Mouse (Mus musculus): ENCODE measurements around the gene Ccdc71l. TPM values are rescaled to one million over a fixed set of nuclear protein-coding genes. Genes with fewer than 3 reads are reported as not detected.
A peak's percentile ranks its signal among the peaks of the same experiment; 100 is the strongest.

The Ccdc71l gene
- polyA plus RNA-seq (2015; fragmentation: Nextera tagmentation; extraction: Ambion mirVana), result 4.9 and 5.5 TPM in 2 replicates

- Histone ChIP-seq H3K9me3 (replicated peaks) (no peaks in the 10 kb centered on the region), H3K4me3 (replicated peaks) (peak within 1 kb of the TSS; percentile 89), H3K27ac (replicated peaks) (peak within 1 kb of the TSS; percentile 99), H3K4me2 (peak within 1 kb of the TSS; percentile 80), H3K4me1 (replicated peaks) (peaks cover 22% of the 10 kb centered on the region), H3K27me3 (peaks cover 11% of the 10 kb centered on the region; the same call in 1 of the 2 replicates), H3K36me3 (replicated peaks) (peaks cover 11% of the 10 kb centered on the region; the same call in 1 of the 2 replicates), H3K9ac (peak within 1 kb of the TSS; percentile 90)
- peak; percentile 79 for ATAC-seq (ENCODE audit: insufficient read depth)
- WGBS (ENCODE audit: insufficient replicate concordance), result under 1% methylated on average over 77 of the region's 78 CpGs
Observed at GRCm38 (mm10) chr12:32378528-32379295, at the start of gene Ccdc71l. TSS of gene Ccdc71l (plus strand) at chr12:32378704.

GRCm38 (mm10) chr12:32339078-32339477, 39.4 kb upstream of the Ccdc71l start:
- Histone ChIP-seq H3K9ac (no peak overlapping the region), H3K27me3 (no peaks in the 10 kb centered on the region; the same call in 1 of the 2 replicates), H3K4me3 (replicated peaks) (no peak overlapping the region), H3K4me2 (no peak overlapping the region), H3K36me3 (replicated peaks) (no peaks in the 10 kb centered on the region), H3K27ac (replicated peaks) (no peak overlapping the region), H3K9me3 (replicated peaks) (no peaks in the 10 kb centered on the region), H3K4me1 (replicated peaks) (peaks cover 4% of the 10 kb centered on the region; the same call in 1 of the 2 replicates)
- 61% methylated on average over 1 of the region's 1 CpGs for WGBS (ENCODE audit: insufficient replicate concordance)
- ATAC-seq (ENCODE audit: insufficient read depth), result no peak

GRCm38 (mm10) chr12:32343487-32343886, 35.0 kb upstream of the Ccdc71l start:
- WGBS (ENCODE audit: insufficient replicate concordance), result 81% methylated on average over 1 of the region's 1 CpGs
- H3K9ac ChIP-seq, result no peak overlapping the region
- no peak overlapping the region for H3K4me2 ChIP-seq
- H3K27me3 ChIP-seq, result no peaks in the 10 kb centered on the region
- H3K36me3 ChIP-seq (replicated peaks), result no peaks in the 10 kb centered on the region
- H3K4me1 ChIP-seq (replicated peaks), result peaks cover 12% of the 10 kb centered on the region
- no peak for ATAC-seq (ENCODE audit: insufficient read depth)
- no peak overlapping the region for H3K27ac ChIP-seq (replicated peaks)
- H3K9me3 ChIP-seq (replicated peaks), result no peaks in the 10 kb centered on the region
- H3K4me3 ChIP-seq (replicated peaks), result no peak overlapping the region

- WGBS (ENCODE audit: insufficient replicate concordance), result 87% methylated on average over 4 of the region's 4 CpGs
- Histone ChIP-seq H3K4me1 (replicated peaks) (peaks cover 18% of the 10 kb centered on the region), H3K9me3 (replicated peaks) (no peaks in the 10 kb centered on the region), H3K9ac (no peak overlapping the region), H3K27ac (replicated peaks) (no peak overlapping the region), H3K36me3 (replicated peaks) (no peaks in the 10 kb centered on the region), H3K4me2 (no peak overlapping the region), H3K4me3 (replicated peaks) (no peak overlapping the region), H3K27me3 (no peaks in the 10 kb centered on the region)
- no peak for ATAC-seq (ENCODE audit: insufficient read depth)
Observed at GRCm38 (mm10) chr12:32346121-32346520, 32.4 kb upstream of the Ccdc71l start.

- Histone ChIP-seq H3K27me3 (no peaks in the 10 kb centered on the region), H3K4me1 (replicated peaks) (peaks cover 36% of the 10 kb centered on the region), H3K9me3 (replicated peaks) (no peaks in the 10 kb centered on the region), H3K4me3 (replicated peaks) (no peak overlapping the region), H3K36me3 (replicated peaks) (no peaks in the 10 kb centered on the region), H3K27ac (replicated peaks) (no peak overlapping the region), H3K4me2 (no peak overlapping the region), H3K9ac (no peak overlapping the region)
- 64% methylated on average over 3 of the region's 3 CpGs for WGBS (ENCODE audit: insufficient replicate concordance)
- no peak for ATAC-seq (ENCODE audit: insufficient read depth)
Observed at GRCm38 (mm10) chr12:32348493-32348892, 30.0 kb upstream of the Ccdc71l start.

GRCm38 (mm10) chr12:32351874-32352273, 26.6 kb upstream of the Ccdc71l start:
- no peak overlapping the region for H3K4me3 ChIP-seq (replicated peaks)
- no peak overlapping the region for H3K9ac ChIP-seq
- H3K27ac ChIP-seq (replicated peaks), result peak overlapping the region; percentile 6
- 0 out of 2 replicates have a peak, but pooled peaks cover 4% of the 10 kb centered on the region for H3K9me3 ChIP-seq (replicated peaks)
- peaks cover 28% of the 10 kb centered on the region for H3K4me1 ChIP-seq (replicated peaks)
- ATAC-seq (ENCODE audit: insufficient read depth), result peak; percentile 90
- H3K36me3 ChIP-seq (replicated peaks), result no peaks in the 10 kb centered on the region
- 0 out of 2 replicates have a peak overlapping the region, but pooled peaks have one; percentile 5 for H3K4me2 ChIP-seq
- H3K27me3 ChIP-seq, result no peaks in the 10 kb centered on the region
- 16% methylated on average over 1 of the region's 1 CpGs for WGBS (ENCODE audit: insufficient replicate concordance)

- Histone ChIP-seq H3K27me3 (peaks cover 7% of the 10 kb centered on the region; the same call in 1 of the 2 replicates), H3K9me3 (replicated peaks) (no peaks in the 10 kb centered on the region), H3K36me3 (replicated peaks) (peaks cover 11% of the 10 kb centered on the region; the same call in 1 of the 2 replicates), H3K4me3 (replicated peaks) (peak overlapping the region; percentile 89), H3K27ac (replicated peaks) (peak overlapping the region; percentile 99), H3K4me2 (peak overlapping the region; percentile 80), H3K4me1 (replicated peaks) (peaks cover 26% of the 10 kb centered on the region), H3K9ac (peak overlapping the region; percentile 90)
- under 1% methylated on average over 63 of the region's 67 CpGs for whole genome bisulfite sequencing (ENCODE audit: insufficient replicate concordance)
- ATAC-seq (ENCODE audit: insufficient read depth), result peak; percentile 83
Observed at GRCm38 (mm10) chr12:32379296-32379725, 807 bp downstream of the Ccdc71l start.

- H3K27ac ChIP-seq (replicated peaks), result peak overlapping the region; percentile 99
- under 1% methylated on average over 28 of the region's 28 CpGs for WGBS (ENCODE audit: insufficient replicate concordance)
- H3K4me3 ChIP-seq (replicated peaks), result peak overlapping the region; percentile 89
- H3K9me3 ChIP-seq (replicated peaks), result no peaks in the 10 kb centered on the region
- peak overlapping the region; percentile 80 for H3K4me2 ChIP-seq
- peaks cover 30% of the 10 kb centered on the region for H3K4me1 ChIP-seq (replicated peaks)
- peak overlapping the region; percentile 90 for H3K9ac ChIP-seq
- ATAC-seq (ENCODE audit: insufficient read depth), result no peak
- peaks cover 11% of the 10 kb centered on the region; the same call in 1 of the 2 replicates for H3K36me3 ChIP-seq (replicated peaks)
- H3K27me3 ChIP-seq, result peaks cover 7% of the 10 kb centered on the region; the same call in 1 of the 2 replicates
Observed at GRCm38 (mm10) chr12:32379731-32380130, 1.2 kb downstream of the Ccdc71l start.

- Histone ChIP-seq H3K4me3 (replicated peaks) (peak overlapping the region; percentile 89), H3K27ac (replicated peaks) (peak overlapping the region; percentile 30; the same call in 1 of the 2 replicates), H3K4me1 (replicated peaks) (peaks cover 30% of the 10 kb centered on the region), H3K9me3 (replicated peaks) (no peaks in the 10 kb centered on the region), H3K27me3 (no peaks in the 10 kb centered on the region), H3K36me3 (replicated peaks) (peaks cover 11% of the 10 kb centered on the region; the same call in 1 of the 2 replicates), H3K9ac (peak overlapping the region; percentile 40), H3K4me2 (peak overlapping the region; percentile 67)
- WGBS (ENCODE audit: insufficient replicate concordance), result 28% methylated on average over 3 of the region's 3 CpGs
- ATAC-seq (ENCODE audit: insufficient read depth), result no peak
Observed at GRCm38 (mm10) chr12:32380457-32380856, 2.0 kb downstream of the Ccdc71l start.

- peak overlapping the region; percentile 67 for H3K4me2 ChIP-seq
- no peak for ATAC-seq (ENCODE audit: insufficient read depth)
- peak overlapping the region; percentile 89 for H3K4me3 ChIP-seq (replicated peaks)
- peak overlapping the region; percentile 49 for H3K9ac ChIP-seq
- peaks cover 11% of the 10 kb centered on the region; the same call in 1 of the 2 replicates for H3K36me3 ChIP-seq (replicated peaks)
- 40% methylated on average over 2 of the region's 2 CpGs for WGBS (ENCODE audit: insufficient replicate concordance)
- peak overlapping the region; percentile 30; the same call in 1 of the 2 replicates for H3K27ac ChIP-seq (replicated peaks)
- no peaks in the 10 kb centered on the region for H3K9me3 ChIP-seq (replicated peaks)
- peaks cover 30% of the 10 kb centered on the region for H3K4me1 ChIP-seq (replicated peaks)
- no peaks in the 10 kb centered on the region for H3K27me3 ChIP-seq
Observed at GRCm38 (mm10) chr12:32381011-32381410, 2.5 kb downstream of the Ccdc71l start.

GRCm38 (mm10) chr12:32419537-32419936, 41.0 kb downstream of the Ccdc71l start:
- H3K4me3 ChIP-seq (replicated peaks), result no peak overlapping the region
- no peaks in the 10 kb centered on the region for H3K9me3 ChIP-seq (replicated peaks)
- no peak overlapping the region for H3K9ac ChIP-seq
- no peaks in the 10 kb centered on the region for H3K36me3 ChIP-seq (replicated peaks)
- H3K27ac ChIP-seq (replicated peaks), result no peak overlapping the region
- no peak for ATAC-seq (ENCODE audit: insufficient read depth)
- WGBS (ENCODE audit: insufficient replicate concordance), result 17% methylated on average over 1 of the region's 1 CpGs
- H3K4me2 ChIP-seq, result no peak overlapping the region
- H3K4me1 ChIP-seq (replicated peaks), result no peaks in the 10 kb centered on the region
- H3K27me3 ChIP-seq, result no peaks in the 10 kb centered on the region
